Mouse (Mus musculus): ENCODE results near the gene Nell2.

Nell2 gene

GRCm38 (mm10) chr15:95473976-95474375 is 54.4 kb downstream of the Nell2 start:
- no peak for DNase-seq (ENCODE audit: extremely low read depth, low read depth)

DNA sequence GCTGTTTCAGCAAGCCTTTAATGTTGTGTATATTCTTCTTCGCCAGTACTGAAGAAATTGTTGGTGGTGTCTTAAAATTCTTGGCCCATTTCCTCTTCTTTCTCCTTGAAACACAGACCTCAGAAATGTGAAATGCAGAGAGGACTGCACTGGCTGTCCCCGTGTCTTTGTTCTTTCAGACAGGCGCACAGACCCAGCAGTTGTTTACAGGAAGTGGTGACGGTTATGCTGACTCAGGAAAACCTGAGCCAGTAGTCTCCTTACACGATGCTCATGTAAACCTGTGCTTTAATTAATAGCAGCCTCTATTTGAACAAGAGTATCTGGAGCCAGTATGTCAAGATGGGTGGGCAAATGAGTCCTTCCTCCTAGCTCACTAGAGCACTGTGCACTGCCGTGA is 61.2 kb downstream of the Nell2 start:
- no peak for DNase-seq (ENCODE audit: extremely low read depth, low read depth)

- DNase-seq (ENCODE audit: extremely low read depth, low read depth): no peak
Measured at GRCm38 (mm10) chr15:95460041-95460566, 68.3 kb downstream of the Nell2 start.

DNA sequence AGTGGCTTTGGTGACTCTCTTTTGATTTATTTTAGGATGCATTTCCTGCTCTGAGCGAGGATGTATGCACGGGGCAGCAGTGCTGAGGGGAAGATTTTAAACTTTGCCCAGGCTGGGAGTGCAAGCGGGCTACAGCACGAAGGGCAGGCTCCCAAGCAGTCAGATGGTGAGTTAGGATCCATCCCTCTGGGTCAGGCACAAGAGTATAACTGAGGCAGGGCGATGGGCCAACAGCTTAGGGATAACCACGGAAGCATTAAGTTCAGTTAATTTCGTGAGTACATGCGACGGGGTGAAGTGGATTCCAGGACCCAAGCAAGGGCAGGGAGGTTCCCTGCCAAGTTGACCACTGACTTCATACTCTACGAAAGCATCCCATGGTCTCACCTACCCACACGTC is 83.8 kb downstream of the Nell2 start:
- DNase-seq (ENCODE audit: extremely low read depth, low read depth): no peak

DNA sequence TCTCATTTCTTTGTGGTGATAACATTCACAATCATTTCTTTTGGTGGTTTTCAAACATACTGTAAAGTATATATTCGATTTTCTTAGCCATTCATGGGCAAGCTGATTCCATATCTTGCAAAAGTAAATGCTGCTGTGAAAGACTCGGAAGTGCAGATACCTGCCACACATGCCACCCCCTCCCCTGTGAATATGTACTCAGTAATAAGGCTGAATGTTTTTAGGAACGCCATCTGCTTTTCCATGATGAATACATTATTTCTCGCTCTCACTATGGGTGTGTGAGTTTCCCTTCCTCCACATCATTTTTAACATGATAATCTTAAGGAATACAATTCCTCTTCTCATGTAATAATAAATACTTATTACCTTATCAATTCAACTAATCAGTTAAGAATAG is 90.6 kb downstream of the Nell2 start:
- no peak for DNase-seq (ENCODE audit: extremely low read depth, low read depth)

DNA sequence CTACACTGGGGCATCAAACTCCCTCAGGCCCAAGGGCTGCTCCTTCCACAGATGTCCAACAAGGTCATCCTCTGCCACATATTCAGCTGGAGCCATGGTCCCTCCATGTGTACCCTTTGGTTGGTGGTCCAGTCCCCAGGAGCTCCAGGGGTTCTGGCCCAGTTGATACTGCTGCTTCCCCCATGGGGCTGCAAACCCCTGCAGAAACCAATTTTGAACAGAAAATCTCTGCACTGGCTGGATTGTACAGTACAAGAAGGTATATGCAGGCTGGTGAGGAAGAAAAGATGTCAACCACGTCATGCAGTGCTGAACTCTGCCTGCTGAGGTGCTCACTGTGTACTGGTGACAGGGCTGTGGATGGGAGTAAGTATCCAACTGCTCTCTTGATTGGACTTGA is 92.1 kb downstream of the Nell2 start:
- no peak for DNase-seq (ENCODE audit: extremely low read depth, low read depth)

- no peak for DNase-seq (ENCODE audit: extremely low read depth, low read depth)
Measured at GRCm38 (mm10) chr15:95431156-95431799, 97.1 kb downstream of the Nell2 start.

DNA sequence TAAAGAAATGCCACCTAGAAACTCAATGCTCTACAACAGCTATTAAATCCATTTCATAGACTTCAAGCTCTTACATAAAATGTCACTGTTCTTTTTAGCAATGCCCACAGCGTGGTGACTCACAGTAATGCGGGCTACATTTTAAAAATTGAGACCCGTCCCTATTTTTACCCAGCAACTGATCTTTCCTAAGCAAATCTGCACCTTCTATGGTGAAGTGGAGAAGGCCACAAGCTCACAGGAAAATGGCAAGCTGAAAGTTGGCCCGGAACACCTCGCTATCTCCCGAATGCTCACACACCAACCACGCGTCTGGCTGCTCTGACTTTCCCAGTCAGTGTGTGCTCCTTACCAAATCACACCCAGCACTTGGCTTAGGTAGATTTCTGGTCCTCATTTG is 98.4 kb downstream of the Nell2 start:
- no peak for DNase-seq (ENCODE audit: extremely low read depth, low read depth)

DNA sequence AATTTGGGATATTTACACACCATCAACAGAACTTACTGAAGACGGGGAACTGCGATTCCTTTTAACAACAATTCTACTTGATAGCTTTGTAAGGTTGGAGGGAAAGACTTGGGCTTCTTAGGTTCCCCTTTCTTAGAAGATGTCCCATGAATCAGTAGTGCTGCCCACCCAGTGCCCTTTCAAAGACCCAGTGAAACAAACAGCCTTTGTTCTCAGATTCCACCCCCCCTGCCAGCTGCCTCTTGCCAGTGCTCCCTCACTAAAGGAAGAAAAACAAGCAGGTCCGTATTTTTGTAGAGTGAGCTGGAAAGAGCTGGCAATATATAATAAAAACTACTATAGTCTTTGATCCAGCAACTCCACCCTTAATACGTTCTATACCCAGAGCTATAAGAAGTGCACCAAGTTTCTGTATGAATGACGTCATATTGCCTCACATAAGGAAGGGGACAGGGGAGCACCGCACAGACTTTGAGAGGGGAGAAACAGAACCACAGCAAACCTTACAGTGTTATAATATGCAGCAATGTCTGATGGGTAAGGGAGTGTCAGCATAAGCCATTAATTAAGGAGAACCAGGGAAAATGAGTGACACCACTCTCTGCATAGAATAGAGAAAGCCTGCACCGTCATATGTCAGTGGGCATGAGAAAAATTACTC is 100.2 kb downstream of the Nell2 start:
- no peak for DNase-seq (ENCODE audit: extremely low read depth, low read depth)

DNA sequence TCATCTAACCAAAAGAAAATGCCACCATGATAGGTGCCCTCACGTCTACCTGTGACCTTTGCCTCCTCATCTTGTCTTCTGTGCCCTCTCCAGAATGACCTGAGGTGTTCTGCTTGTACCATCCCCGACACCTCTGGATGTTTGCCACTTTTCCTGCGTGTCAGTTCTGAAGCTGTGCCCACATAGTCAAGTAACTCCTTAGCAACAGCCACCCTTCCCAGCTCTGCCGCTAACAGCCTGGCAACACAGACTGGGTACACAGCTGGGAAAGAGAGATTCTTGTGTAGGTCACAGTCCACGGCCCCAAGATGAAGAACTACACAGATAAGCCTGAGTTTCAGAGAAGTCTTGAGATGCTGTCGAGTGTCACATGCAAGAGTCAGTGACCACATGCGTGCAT is 103.3 kb downstream of the Nell2 start:
- no peak for DNase-seq (ENCODE audit: extremely low read depth, low read depth)

GRCm38 (mm10) chr15:95422226-95422950 is 106.0 kb downstream of the Nell2 start:
- no peak for DNase-seq (ENCODE audit: extremely low read depth, low read depth)

DNA sequence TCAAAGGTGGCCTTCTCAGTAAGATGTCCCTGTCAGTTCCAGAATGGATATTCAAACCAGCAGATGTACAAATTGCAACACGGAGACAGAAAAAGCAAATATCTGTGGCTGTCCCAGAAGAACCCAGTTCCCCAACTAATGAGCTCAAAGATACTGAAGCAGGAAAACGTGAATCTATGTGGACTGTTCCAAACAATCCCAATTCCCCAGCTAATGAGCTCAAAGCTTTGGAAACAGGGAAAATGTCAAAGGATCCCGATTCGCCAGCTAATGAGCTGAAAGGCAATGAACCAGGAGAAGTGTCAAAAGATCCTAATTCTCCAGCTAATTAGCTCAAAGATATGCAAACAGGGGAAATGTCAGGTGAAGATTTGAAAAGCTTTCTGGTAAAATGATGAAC is 109.7 kb downstream of the Nell2 start:
- no peak for DNase-seq (ENCODE audit: extremely low read depth, low read depth)

GRCm38 (mm10) chr15:95411949-95412741 is 116.2 kb downstream of the Nell2 start:
- DNase-seq (ENCODE audit: extremely low read depth, low read depth): no peak

DNA sequence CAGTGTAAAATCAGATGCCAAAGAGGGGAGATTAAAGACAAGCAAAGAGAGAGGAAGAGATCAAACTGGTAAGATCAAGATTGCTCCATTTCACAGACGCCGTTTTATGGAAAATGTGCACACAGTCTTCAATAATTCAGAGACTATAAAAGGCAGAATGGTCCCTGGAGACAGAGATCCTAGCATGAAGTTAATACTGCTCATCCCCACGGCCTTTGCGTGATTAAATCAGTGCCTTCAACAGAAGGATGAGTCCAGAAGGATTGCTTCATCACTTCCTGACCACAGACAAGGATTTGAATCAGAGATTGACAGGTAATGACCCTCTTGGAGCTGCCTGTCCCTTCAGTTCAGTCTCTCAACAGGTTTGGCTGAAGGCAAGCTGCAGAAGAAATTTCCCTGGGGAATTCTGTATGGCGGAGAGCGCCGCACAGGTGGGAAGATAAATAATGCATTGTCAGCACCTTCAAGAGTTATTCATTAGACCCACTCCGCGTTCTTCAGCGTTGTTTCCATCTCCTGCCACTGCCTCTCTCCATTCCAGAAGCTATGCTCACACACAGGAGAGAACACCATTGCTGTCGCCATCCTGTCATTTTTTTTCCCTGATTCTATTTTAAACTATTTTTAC is 118.0 kb downstream of the Nell2 start:
- no peak for DNase-seq (ENCODE audit: extremely low read depth, low read depth)

- no peak for DNase-seq (ENCODE audit: extremely low read depth, low read depth)
Measured at GRCm38 (mm10) chr15:95390347-95390746, 138.0 kb downstream of the Nell2 start.

GRCm38 (mm10) chr15:95388950-95389349 is 139.4 kb downstream of the Nell2 start:
- DNase-seq (ENCODE audit: extremely low read depth, low read depth): no peak

DNA sequence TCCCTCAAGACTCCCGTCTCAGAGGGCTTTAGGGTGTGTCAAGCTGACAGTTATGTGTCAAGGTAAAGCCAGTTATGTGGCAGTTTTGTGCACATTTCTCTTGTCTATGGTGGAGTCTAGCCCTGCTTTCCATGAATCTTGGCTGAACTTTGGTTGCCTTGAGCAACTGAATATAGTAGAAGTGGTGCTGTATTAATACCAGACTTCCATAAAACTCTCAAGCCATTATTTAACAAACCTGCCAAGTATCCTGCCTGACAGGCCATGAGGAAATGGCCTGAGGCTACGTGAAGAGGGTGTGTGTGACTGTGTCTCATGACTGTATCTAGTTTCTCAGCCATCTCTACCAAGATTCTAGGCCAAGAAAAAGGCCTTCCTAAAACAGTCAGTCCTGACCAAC is 147.5 kb downstream of the Nell2 start:
- DNase-seq (ENCODE audit: extremely low read depth, low read depth): no peak

DNA sequence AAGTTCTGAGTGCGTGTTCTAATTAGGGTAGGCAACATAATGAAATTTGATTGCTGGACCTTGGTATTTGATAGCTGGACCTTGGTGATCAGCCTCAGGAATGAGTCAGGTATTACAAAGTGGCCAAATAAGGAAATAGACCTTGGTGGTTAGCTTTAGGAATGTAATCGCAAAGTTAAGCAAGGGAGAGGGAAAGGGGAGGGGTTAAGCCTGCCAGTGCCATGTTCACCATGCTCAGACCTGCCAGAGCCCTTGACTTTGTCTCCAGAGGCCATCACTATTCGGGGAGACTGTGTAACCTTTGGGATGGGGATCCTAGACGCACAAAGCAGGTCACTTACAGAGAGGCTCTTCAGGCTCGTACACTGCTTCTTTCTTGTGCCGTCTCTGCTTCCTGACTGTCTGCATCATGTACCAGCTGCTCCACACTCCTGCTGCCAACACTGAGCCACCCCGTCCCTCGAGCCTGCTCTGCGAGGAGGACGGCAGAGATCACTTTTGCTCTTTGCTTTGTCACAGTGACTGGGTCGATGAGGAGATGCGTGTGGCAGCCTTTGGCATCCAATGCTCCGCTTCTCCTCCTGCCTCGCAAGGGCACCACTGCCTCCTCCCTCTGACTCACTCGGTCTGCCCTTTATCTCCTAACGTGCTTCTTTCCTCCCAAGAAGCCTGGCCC is 157.5 kb downstream of the Nell2 start:
- DNase-seq (ENCODE audit: extremely low read depth, low read depth): no peak

- no peak for DNase-seq (ENCODE audit: extremely low read depth, low read depth)
Measured at GRCm38 (mm10) chr15:95368185-95368584, 160.2 kb downstream of the Nell2 start.

GRCm38 (mm10) chr15:95366506-95366905 is 161.9 kb downstream of the Nell2 start:
- DNase-seq (ENCODE audit: extremely low read depth, low read depth): no peak

GRCm38 (mm10) chr15:95354806-95355205 is 173.6 kb downstream of the Nell2 start:
- DNase-seq (ENCODE audit: extremely low read depth, low read depth): no peak

Data from MEL-GATA-1-ER (cell line).